Mouse (Mus musculus) testis, adult 2 months (tissue): ENCODE data around the gene Prox1. TPM values are rescaled to one million over a fixed set of nuclear protein-coding genes. Genes with fewer than 3 reads are reported as not detected.
A peak's percentile ranks its signal among the peaks of the same experiment; 100 is the strongest.

ENCODE experiments used
- H3K27ac ChIP-seq: fragments of 200-500 bp; 2 replicates; pipeline ENCODE4 v1.5.1; 2012; ENCODE audit warnings: low read depth, low read length; ENCODE audit not compliant: control insufficient read depth, insufficient read depth
- H3K27me3 ChIP-seq: fragments of 200-500 bp; 2 replicates; pipeline ENCODE4 v1.6.1; 2012; ENCODE audit warnings: mild to moderate bottlenecking, low read length, moderate library complexity; ENCODE audit not compliant: control insufficient read depth, insufficient read depth
- H3K36me3 ChIP-seq: fragments of 200-500 bp; 2 replicates; pipeline ENCODE4 v1.6.1; 2012; ENCODE audit warnings: mild to moderate bottlenecking, low read length; ENCODE audit not compliant: control insufficient read depth, insufficient read depth
- H3K4me1 ChIP-seq: fragments of 200-500 bp; 2 replicates; pipeline ENCODE4 v1.6.1; 2012; ENCODE audit warnings: low read length; ENCODE audit not compliant: control insufficient read depth, insufficient read depth
- H3K4me3 ChIP-seq: fragments of 200-500 bp; 2 replicates; pipeline ENCODE4 v1.5.1; 2012; ENCODE audit warnings: low read depth, mild to moderate bottlenecking, low read length, moderate library complexity, mixed read lengths; ENCODE audit not compliant: control insufficient read depth
- CTCF ChIP-seq: fragments of 200-500 bp; IDR thresholded peaks from 2 replicates; pipeline ENCODE4 v1.5.1; 2012; ENCODE audit warnings: low read depth, mild to moderate bottlenecking, inconsistent platforms, low read length, moderate library complexity; ENCODE audit not compliant: control insufficient read depth, insufficient read depth, insufficient replicate concordance
- POLR2A ChIP-seq: fragments of 200-500 bp; IDR thresholded peaks from 2 replicates; pipeline ENCODE4 v1.6.1; 2012; ENCODE audit warnings: low read depth, mild to moderate bottlenecking, inconsistent platforms, low read length, moderate library complexity; ENCODE audit not compliant: control insufficient read depth
- polyA plus RNA-seq: library from polyadenylated mRNA; depleted of rRNA; stranded (reverse); fragments of >200 nt; gene quantifications from 2 replicates; pipeline ENCODE4 v1.2.3, GENCODE M21; 2012

Gene Prox1
- polyA plus RNA-seq, 1 experiment = 7.0 TPM

- H3K4me3 ChIP-seq = no peak overlapping the region
- H3K27me3 ChIP-seq = no peaks in the 10 kb centered on the region; the same call in 1 of the 2 replicates
- no peak for TF ChIP-seq CTCF
- no peak for TF ChIP-seq POLR2A
- H3K27ac ChIP-seq = no peak overlapping the region
- no peaks in the 10 kb centered on the region for H3K36me3 ChIP-seq
- H3K4me1 ChIP-seq = peaks cover 22% of the 10 kb centered on the region
These were observed 3.1 kb upstream of the Prox1 start for GRCm38 (mm10) chr1:190173596-190173995.

DNA sequence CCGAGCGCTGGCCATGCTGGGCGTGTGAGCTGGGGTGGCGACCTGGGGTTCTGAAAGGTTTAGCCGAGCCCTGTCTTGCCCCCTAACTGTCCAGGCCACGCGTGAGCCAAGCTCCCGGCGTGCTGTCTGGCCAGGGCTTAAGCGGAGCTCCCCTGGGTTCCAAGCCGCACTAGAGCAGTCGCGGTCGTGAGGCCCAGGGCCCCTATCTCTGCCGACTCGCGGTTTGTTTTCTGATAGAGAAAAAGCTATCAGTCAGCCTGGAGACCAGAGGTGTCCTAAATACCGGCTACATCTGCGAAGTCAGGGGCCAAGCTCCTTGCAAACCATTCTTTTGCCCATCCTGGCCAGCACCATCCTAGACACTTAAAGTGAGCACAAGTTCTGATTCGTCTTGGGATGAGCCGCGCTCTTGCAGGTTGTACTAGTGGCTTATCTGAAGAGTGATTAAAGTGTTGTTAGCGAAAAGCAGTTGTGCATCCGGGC, 2.5 kb upstream of the Prox1 start:
- Histone ChIP-seq H3K4me1 (peaks cover 22% of the 10 kb centered on the region), H3K4me3 (no peak overlapping the region), H3K27me3 (no peaks in the 10 kb centered on the region; the same call in 1 of the 2 replicates), H3K36me3 (no peaks in the 10 kb centered on the region), H3K27ac (no peak overlapping the region)
- TF ChIP-seq POLR2A = no peak
- no peak for TF ChIP-seq CTCF

DNA sequence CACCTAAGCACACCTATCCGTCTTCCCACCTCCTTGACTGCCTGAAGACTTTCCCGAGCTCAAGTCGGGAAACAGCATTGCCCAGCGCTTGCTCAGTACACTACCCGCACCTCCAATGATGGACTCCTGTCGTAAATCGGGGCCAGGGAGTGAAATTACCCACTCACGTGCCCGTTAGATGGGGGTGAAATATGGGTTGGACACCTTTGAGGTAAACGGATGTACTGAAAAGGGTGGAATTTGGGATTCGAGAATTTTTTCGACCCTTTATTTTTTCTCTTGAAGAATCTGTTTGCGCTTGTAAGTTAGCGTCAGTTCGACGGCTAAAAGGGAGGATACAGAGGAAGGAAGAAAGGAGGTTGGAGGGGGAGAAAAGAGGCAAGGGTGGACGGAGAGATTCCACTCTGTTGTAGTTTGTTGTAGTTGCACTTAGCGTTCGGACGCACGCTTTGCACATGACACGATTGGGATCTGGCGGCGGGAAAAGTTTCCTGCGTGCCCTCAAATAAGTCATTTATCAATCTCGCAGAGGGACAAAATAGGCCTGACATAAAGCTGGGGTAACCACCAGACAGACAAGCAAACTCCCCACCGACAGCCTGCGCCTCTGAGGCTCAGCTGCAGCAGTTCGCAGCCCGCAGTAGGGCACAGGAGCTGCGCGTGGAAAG, 1.9 kb upstream of the Prox1 start:
- H3K27me3 ChIP-seq = no peaks in the 10 kb centered on the region; the same call in 1 of the 2 replicates
- H3K4me3 ChIP-seq = no peak overlapping the region

GRCm38 (mm10) chr1:190171750-190172149, 1.2 kb upstream of the Prox1 start:
- H3K27ac ChIP-seq = no peak overlapping the region
- no peaks in the 10 kb centered on the region; the same call in 1 of the 2 replicates for H3K27me3 ChIP-seq
- TF ChIP-seq CTCF = no peak
- TF ChIP-seq POLR2A = no peak
- no peaks in the 10 kb centered on the region for H3K36me3 ChIP-seq
- H3K4me1 ChIP-seq = peaks cover 22% of the 10 kb centered on the region
- H3K4me3 ChIP-seq = no peak overlapping the region; the same call in 1 of the 2 replicates

More for the DNA sequence above, 1.9 kb upstream of the Prox1 start:
- no peaks in the 10 kb centered on the region for H3K36me3 ChIP-seq
- H3K27ac ChIP-seq = no peak overlapping the region
- peaks cover 22% of the 10 kb centered on the region for H3K4me1 ChIP-seq
- TF ChIP-seq POLR2A (no peak), CTCF (no peak)

- Histone ChIP-seq H3K36me3 (no peaks in the 10 kb centered on the region), H3K27ac (no peak overlapping the region), H3K4me3 (no peak overlapping the region), H3K27me3 (no peaks in the 10 kb centered on the region; the same call in 1 of the 2 replicates), H3K4me1 (peaks cover 22% of the 10 kb centered on the region)
- TF ChIP-seq POLR2A (no peak), CTCF (no peak)
These were observed 827 bp upstream of the Prox1 start for GRCm38 (mm10) chr1:190171341-190171740.

DNA sequence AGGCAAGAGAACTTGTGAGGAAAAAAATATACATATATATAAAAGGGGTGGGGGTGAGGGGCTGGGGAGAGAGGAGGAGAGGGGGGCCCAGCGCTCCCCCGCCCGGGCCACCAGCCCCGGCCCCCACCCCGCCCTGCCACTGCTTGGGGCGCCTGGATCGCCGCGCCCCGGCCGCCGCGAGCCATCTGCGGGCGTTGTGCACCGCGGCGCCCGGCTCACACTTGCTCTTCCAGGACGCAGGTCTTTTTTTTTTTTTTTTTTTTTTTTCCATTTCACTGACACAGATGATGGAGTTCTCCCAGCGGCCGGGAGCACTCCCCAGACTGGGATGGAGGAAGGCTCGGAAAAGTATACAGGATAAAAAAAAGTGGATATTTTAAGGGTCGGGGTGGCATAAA, 304 bp upstream of the Prox1 start:
- H3K36me3 ChIP-seq = no peaks in the 10 kb centered on the region
- H3K4me3 ChIP-seq = no peak overlapping the region; the same call in 1 of the 2 replicates
- H3K27ac ChIP-seq = no peak overlapping the region
- H3K27me3 ChIP-seq = no peaks in the 10 kb centered on the region; the same call in 1 of the 2 replicates
- H3K4me1 ChIP-seq = peaks cover 22% of the 10 kb centered on the region
- no peak for TF ChIP-seq CTCF

DNA sequence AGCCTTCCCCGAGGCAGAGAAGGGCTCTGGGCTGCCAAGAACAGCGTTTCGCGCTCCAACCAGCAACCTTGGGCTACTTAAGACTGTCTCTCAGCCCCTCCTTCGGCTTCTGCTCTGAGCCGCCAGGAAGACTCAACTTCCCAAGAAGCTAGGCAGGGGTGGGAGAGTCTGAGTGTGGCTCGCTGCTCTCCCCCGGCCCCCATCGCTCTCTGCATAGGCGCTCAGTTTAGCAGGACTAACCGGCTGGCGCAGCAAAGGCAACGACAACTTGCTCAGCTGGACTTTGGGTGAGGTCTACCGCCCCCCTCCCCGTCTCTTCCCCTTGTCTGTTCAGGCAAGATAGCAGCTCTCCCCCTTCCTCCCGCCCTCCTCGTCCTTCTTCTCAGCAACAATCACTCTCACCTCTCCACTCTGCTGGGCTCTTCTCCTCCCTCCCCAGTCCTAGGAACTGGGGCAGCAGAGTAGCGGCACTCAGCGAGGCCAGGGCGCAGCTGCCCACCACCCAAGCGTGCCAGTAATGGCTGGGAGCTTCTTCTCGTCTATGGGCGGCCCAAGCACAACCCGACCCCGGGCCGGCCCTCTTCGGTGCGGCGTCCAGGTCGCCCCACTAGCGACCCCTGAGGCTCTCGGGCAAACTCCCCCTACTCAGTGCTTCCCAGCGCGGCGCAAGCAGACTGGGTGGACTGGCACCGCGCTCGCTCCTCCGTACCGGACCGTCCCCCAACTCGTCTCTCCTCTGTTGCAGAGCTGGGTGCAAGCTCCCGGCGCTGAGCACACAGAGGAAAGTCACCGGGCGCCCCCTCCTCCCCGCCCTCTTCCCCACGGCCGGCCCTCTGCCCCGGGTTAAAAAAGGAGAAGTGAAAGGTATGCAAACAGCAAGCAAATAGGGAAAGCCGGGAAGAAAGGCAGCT, 1.5 kb downstream of the Prox1 start:
- H3K4me1 ChIP-seq = peaks cover 9% of the 10 kb centered on the region

More for the DNA sequence above, 1.5 kb downstream of the Prox1 start:
- Histone ChIP-seq H3K27ac (no peak overlapping the region), H3K36me3 (no peaks in the 10 kb centered on the region), H3K27me3 (no peaks in the 10 kb centered on the region; the same call in 1 of the 2 replicates), H3K4me3 (peak overlapping the region; percentile 40)
- TF ChIP-seq POLR2A (no peak), CTCF (no peak)
